Mouse (Mus musculus): Measurements from ENCODE around the gene Gm15446.
A peak's percentile ranks its signal among the peaks of the same experiment; 100 is the strongest.
"Not testable (repeated sequence)": the region's sequence is repeated elsewhere in the genome, so short reads cannot be mapped to it uniquely, and the experiment has no call there.

Gene Gm15446

DNA sequence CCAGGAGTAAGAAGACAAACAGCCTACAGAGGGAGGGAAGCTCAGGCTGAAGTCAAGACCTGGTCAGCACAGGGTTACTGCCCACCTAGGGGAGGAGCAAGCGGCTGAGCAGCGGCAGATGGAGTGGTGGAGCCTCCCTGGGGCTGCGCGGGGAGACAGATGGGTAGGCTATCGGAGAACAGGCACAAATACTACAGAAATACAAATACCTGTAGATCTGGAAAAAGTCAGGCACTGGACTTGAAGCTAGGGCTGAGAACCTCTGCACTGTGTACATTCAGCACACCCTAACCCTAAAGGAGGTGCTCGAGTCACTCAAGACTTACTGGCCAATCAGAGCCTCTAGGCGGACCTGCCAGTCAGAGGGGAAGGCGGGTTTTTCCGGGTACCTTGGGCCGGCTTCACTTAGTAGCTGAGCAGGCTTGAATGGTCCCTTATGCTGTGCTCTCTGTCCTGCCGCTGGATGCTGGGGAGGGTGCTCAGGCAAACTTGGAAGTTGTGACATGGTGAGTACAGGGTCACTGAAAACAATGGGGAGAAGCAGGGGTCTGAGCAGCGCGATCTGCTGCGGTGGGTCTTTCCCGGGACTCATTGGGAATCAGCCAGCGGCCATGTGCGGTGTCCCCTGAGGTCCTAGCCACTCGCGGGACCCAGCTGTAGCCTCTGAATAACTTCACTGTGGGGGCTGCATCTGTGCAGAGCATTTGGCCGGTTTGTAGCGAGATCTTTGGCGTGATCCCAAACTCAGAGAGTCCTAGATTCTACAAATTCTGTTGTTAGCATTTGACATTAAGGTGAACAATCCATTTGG is at the start of gene Gm15446:
Gene Gm15446 (plus strand): TSS at position 140 of the 811 bp plus-strand sequence.
- peak; percentile 93 to 94 for DNase-seq (ENCODE audit: low spot score in 2 of 2)

- DNase-seq (ENCODE audit: low spot score in 2 of 2) = not testable (repeated sequence)
These were observed 929 bp downstream of the Gm15446 start for GRCm38 (mm10) chr5:109924129-109924528.

DNA sequence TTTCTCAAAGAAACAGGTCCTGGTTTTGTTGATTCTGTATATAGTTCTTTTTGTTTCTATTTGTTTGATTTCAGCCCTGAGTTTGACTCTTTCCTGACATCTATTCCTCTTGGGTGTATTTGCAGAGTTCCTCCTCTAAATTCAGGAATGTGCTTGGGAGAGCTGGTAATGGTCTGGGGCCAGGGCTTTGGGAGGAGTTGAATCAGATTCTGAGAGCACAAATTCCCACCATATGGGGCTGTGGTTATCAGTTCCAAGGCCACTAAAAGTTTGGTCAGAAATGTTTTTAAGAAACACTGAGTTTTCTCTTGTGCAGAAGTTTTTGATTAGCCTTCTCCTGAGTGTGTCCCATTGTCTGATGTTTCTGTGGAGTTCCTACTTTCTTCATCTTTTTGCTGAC is 1.7 kb downstream of the Gm15446 start:
- DNase-seq (ENCODE audit: low spot score in 2 of 2) = no peak

DNA sequence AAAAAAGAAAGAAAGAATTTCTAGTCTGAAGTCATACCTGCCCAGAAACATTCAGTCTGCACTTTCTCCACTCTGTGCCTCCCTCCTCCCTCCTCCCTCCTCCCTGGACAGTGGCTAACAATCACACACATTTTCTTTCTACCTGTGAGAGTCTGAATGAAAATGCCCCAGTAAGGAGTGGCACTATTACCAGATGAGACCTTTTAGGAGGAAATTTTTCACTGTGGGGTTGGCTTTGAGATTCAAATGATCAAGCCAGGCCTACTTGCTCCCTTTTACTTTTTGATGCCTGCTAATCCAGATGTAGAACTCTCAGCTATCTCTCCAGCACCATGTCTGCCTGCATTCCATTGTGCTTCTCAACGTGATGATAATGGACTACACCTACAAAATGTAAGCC is 27.1 kb downstream of the Gm15446 start:
- no peak for DNase-seq (ENCODE audit: low spot score in 2 of 2)

DNA sequence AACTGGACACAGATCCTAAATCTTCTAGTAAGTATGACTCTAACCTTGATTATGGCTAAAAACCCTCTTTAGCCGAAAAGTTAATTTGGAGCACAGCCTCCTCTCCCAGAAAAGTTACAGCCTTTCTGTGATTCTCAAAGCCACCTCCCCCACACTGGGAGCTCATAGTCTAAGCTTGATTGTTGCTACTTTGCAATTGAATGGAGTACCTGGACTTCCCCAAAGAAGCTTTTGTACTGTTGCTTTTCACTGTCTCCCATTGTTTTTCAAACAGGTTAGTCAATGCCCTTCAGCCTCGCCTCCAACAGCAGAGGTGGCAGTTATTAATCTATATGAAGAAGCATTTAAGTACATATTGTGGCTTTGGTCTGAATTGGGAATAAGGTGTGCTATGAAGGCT is 57.5 kb downstream of the Gm15446 start:
- DNase-seq (ENCODE audit: low spot score in 2 of 2) = not testable (repeated sequence)
